Mouse (Mus musculus): ENCODE data around the gene Rnaset2b. TPM values are rescaled to one million over a fixed set of nuclear protein-coding genes. Genes with fewer than 3 reads are reported as not detected.
"Not testable (repeated sequence)": the region's sequence is repeated elsewhere in the genome, so short reads cannot be mapped to it uniquely, and the experiment has no call there.

Rnaset2b gene
- total RNA-seq, 1 experiment from 2014 or later = 429 TPM

DNA sequence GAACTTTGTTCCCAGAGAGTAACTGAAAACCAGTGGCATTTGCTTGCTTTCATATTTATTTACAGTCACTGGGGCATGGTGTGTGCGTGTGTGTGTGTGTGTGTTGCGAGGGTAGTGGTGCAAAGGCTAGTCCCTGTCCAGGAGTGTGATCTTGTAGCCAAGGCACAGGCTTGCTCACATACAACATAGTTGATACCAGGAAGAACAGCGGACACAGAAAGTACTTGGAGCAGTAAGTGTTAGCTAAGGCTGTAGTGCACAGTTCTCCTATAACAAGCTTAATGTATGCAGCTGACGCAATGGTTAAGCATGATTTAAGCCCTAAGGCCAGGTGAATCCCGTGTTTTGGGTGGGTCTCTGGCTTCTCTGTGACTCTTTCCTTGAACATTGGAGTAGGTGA, 8.9 kb downstream of the Rnaset2b start:
- not testable (repeated sequence) for ATAC-seq (replicated peaks; ENCODE audit: low read depth, poor library complexity, severe bottlenecking)

DNA sequence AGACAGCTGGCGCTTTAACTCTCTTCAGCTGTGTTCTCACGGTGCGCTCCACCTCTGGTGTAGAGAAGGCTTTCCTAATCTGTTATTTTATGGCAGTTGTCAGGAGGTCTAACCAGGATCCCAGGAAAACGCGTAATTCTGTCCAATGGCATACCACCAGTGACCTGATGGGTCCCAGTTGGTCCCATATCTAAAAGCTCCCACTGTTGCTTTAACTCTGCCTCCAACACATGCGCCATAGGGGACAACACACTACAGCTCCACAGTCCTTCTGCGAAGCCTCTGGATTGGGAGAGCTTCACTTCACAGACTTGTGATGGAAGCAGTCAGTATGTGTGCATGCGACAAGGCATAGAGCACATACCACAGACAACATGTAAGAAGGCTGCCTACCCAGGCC, 9.7 kb downstream of the Rnaset2b start:
- not testable (repeated sequence) for ATAC-seq (replicated peaks; ENCODE audit: low read depth, poor library complexity, severe bottlenecking)

DNA sequence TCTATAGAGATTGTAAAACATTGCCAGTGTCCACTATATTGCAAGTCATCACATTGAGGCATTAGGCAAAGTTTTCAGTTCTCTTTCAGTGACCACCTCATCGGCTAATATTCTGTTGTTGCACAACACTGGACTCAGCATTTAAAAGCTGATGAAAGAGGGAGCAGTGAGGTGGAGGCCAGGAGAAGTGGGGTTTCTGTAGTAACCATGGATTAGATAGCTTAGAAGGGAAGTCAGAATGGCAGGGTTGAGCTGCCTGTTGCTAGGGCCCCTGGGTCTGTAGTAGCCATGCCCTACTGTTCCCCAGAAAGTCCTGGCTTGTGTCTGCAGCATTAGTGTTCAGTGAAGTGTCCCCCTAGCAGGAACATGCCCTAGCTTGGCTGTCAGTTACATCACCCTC, 15.7 kb downstream of the Rnaset2b start:
- ATAC-seq (replicated peaks; ENCODE audit: low read depth, poor library complexity, severe bottlenecking) = 0 out of 2 replicates have a peak, but pooled peaks have one; percentile 36

DNA sequence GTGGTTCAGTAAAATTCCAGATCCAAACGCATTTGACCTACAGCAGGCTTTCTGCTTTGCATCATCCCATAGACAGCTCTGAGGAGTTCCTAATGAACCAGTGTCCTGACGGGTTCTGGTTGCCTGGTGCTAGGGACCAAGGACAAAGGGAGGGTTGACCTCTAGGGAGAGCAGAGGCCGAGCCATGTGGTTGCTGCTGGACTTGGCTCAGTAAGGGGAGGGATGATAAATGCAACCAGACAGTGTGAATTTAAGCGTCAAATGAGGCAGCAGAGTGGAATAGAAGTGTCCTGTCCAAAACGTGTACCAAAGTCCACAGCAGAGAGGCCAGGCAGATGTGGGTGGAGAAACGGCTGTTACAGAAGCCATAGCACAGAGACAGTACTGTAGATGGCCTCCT, 25.1 kb downstream of the Rnaset2b start:
- ATAC-seq (replicated peaks; ENCODE audit: low read depth, poor library complexity, severe bottlenecking) = not testable (repeated sequence)

DNA sequence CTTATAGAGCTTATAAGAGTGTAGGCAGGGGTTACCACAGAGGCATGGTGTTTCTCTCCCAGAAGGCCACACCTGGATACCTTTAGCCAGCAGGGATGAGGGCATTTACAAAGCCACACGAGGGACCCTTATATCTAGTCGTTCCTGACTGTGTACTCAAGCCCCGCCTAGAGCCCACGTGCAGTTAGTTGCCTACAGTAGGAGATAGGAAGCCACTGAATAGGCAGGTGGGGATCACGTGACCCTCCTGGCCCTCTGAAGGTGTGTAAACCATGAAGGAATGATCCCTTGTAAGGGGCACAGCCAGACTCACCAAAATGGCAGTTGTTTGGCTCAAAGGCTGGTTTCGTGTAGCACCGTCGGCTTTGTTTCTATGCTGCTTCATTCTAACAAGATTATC, 26.4 kb downstream of the Rnaset2b start:
- ATAC-seq (replicated peaks; ENCODE audit: low read depth, poor library complexity, severe bottlenecking) = not testable (repeated sequence)

DNA sequence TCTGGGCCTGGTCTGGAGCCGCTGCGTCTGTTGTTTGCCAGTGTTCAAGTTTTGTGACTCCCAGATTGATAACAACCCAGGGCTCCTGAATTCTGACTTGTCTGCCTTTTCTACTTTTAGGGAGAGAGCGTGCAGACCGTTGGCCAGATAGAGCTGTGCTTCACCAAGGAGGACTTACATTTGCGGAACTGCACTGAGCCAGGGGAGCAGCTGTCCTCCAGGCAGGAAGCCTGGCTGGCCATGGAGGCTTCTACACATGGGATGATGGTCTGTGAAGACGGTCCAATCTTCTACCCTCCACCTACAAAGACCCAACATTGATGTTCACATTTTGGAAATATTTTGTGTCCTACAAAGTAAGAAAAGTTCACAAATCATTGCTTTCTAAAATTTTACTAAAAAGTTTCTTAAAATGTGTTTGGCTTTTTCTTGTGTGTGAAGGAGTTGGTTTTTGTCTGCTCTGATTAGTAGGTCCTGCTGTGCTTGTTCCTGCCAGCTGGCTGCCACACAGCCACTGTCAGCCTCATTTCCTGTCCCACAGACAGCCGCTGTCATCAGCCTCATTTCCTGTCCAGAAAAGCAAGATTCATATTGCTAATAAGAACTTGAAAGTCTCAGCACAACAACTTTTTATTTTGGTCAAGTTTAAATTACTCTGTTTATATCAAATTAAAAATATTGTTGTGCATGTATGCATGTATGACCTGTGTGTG, 27.5 kb downstream of the Rnaset2b start:
- ATAC-seq (replicated peaks; ENCODE audit: low read depth, poor library complexity, severe bottlenecking) = peak; percentile 52; the same call in 1 of the 2 replicates

DNA sequence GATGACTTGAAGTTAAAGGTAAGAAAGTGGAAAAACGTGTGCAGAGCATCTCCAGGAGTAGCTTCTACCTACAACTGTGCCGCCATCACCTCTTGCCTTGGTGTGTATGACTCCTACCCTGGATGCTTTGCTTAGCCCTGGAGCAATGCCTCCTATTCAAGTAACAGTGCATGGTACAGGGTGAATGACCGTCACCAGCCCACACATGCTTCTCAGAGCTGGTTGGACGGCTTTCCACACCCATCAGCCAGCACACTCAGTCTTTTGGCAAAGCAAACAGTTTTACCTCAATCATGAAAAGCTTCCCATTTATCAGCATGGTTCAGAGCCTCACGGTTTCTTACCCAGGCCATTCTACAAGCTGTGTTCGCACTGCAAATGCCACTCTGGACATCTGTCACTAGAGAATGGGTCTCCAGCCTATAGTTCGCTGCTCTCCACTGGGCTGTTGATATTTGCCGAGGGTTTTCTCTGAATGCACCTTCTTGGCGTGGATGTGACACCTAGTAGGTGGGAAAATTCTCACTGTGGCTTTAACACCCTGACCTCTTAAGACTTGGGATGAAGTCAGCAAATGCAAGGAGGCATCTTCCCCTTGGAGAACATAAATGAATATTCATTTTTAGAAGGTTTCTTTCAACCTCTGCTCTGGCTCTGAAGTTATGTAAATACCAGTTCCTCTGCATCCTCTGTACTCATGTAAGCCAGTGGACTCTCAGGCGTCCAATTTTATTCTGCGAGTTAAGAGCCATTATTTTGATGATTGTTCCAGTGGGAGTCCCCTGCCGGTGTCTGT, 31.6 kb downstream of the Rnaset2b start:
- ATAC-seq (replicated peaks; ENCODE audit: low read depth, poor library complexity, severe bottlenecking) = not testable (repeated sequence)

DNA sequence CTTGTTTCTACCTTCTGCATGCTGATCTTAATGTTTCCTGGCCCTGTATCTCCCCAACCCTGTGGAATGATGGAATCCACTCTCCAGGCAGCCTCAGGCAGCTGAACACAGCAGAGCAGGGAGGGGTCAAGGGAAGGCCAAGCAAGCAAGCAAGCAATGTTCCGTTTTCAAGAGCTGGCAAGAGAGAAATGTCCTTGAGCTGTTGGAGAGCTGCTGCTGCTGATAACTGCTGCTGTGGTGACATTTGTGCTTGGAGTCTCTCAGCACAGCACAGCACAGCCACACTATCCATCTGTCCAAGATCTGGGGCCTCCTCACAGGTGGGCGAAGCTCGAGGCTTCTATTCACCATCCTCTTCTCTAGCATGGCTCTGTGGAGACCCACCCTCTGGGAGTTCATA, 33.0 kb downstream of the Rnaset2b start:
- ATAC-seq (replicated peaks; ENCODE audit: low read depth, poor library complexity, severe bottlenecking) = not testable (repeated sequence)

DNA sequence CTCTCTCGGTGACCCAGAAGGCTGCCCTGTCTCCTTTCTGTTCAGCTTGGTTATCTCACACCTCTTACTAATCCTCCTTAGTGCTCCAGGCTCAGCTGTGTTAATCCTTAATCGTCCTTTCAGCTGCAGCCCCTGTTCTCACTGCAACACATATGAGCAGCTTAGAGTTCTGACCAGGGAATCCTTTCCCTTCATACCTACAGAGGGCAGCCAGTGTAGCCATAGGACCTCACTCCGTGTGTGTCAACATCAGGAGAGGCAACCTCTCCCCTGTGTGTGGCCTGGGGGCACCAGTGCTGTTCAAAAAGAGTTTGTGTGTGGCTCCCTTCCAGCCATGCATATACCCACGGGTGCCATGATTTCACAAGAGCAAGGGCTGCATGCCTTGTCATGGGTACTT, 35.2 kb downstream of the Rnaset2b start:
- ATAC-seq (replicated peaks; ENCODE audit: low read depth, poor library complexity, severe bottlenecking) = not testable (repeated sequence)

DNA sequence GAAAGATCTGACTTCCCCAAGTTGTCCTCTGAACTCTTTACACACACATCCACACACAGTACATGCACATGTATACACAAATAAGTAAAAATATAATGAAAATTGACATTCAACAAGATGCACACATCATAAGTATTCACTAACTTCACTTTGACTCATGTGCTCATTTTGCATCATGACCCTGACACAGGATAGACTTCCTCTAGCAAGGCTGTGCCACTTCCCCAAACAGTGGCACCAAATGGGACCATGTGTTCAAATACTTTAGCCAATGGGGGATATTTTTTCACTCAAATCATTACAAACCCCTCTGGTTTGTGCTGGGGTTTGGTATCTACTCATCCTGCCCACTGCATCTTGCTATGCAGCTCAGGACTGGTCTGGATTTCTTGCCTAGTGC, 38.5 kb downstream of the Rnaset2b start:
- ATAC-seq (replicated peaks; ENCODE audit: low read depth, poor library complexity, severe bottlenecking) = not testable (repeated sequence)

DNA sequence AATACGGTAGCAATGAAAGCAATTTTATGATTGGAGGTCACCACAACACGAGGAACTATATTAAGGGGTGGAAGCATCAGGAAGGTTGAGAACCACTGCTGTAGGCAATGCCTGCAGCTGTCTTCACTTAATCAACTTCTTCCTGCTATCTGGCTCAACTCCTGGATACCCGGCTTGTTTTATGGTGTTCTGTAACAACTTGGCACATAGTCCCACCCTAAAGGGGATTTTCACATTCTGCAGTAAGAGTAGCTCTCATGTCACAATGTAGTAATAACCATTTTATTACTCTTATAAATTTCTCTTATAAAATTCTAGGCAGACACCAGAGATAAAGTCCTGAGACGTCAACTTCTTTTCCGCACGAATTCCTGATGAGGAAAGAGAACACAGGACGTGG, 39.0 kb downstream of the Rnaset2b start:
- ATAC-seq (replicated peaks; ENCODE audit: low read depth, poor library complexity, severe bottlenecking) = not testable (repeated sequence)

DNA sequence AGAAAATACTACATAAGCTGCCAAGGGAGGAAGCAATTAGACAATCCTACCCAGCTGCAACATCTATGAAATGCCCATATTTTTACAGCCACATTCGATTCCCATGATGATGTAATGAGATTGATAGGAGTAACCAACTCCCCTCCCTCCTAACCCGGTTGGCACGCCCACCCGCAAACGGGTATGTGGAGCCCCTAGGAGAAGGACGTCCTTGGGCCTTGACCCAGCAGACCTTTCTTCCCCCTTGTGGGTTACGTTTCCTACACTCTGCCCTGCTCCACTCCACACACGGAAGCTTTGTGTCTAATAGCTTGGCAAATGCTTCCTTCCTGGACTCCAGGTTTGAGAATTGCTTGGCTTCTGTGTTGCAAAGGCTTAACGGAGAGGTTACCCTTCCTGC, 39.5 kb downstream of the Rnaset2b start:
- ATAC-seq (replicated peaks; ENCODE audit: low read depth, poor library complexity, severe bottlenecking) = peak; percentile 77

DNA sequence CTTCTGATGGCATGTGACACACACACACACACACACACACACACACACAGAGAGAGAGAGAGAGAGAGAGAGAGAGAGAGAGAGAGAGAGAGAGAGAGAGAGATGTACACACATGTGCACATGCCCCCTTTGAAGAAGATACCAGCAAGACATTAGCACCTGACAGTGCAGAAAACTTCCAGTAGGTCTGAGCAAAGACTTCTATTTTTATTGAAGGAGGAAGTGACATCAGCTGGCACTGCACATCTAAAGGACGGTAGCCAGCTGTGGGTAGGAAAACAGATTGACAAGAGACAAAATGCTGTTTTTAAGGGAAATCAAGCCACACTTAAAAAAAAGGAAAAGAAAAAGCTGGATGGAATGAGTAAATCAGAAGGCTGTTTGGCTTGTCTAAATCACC, 43.8 kb downstream of the Rnaset2b start:
- ATAC-seq (replicated peaks; ENCODE audit: low read depth, poor library complexity, severe bottlenecking) = 0 out of 2 replicates have a peak, but pooled peaks have one; percentile 29

DNA sequence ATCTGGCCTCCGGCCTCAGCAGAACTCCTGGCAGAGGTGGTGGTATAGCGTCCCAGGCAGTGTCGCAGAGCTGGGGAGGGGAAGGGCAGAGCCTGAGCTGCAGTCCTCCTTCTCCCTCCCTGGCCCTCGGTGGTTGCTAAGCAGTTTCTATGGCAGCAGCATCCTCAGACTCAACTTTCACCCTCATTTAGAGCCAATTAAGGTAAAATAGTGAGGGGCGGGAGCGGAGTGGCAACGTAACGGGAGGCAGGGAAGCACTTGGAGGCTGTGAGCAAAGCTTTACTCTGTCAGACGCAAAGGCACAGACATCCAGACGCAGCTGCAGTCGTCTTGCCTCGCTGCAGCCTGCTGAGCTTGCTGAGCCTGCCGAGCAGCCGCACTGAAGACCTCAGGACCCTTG, 54.8 kb downstream of the Rnaset2b start, which contains the start of gene Gm1604a:
Gene Gm1604a (plus strand): TSS at position 312 of the 400 bp plus-strand sequence.
- ATAC-seq (replicated peaks; ENCODE audit: low read depth, poor library complexity, severe bottlenecking) = not testable (repeated sequence)

DNA sequence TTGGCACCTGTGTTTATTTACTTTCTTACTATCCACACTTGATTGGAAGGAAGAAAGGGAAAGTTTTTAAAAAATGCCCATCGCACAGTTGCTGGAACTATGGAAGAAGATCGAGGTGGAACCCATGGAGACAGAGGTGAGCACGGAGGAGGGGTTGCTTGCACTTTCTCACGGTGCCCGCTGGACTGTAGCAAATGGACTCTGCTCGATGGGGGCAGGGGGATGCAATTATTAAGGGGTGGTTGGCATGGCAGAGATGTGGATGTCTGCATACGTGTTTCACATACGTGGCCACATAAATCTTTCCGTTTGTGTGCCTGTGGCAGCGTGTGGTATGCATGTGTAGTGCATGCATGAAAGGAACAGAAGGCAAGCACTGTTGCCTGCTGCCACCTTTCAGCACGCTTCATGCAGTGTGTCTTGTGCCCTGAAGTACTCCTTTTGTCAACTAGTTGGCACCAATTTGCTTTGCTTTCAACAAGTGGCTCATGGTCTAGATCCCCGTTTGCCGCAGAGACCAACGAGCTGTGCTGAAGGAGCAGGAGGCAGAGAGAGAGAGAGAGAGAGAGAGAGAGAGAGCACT, 55.4 kb downstream of the Rnaset2b start:
- not testable (repeated sequence) for ATAC-seq (replicated peaks; ENCODE audit: low read depth, poor library complexity, severe bottlenecking)

DNA sequence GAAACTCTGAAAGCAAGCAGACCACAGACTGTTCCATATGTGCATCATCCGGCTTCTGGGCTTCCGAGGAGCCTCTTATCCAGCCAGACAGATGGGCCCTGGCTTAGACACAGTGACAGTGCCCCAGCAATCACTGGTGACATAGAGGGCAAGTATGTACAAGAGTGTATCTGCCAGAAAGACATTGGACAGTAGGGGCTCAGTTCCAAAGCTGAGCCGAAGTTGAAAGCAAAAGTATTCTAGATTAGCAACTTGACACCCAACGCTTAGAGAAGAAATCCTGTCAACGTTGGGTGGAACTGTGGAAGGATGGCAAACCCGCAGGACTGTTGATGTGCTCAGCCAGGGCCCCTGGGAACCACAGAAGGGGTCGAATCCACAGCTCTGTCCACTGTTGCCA, 59.8 kb downstream of the Rnaset2b start:
- not testable (repeated sequence) for ATAC-seq (replicated peaks; ENCODE audit: low read depth, poor library complexity, severe bottlenecking)

DNA sequence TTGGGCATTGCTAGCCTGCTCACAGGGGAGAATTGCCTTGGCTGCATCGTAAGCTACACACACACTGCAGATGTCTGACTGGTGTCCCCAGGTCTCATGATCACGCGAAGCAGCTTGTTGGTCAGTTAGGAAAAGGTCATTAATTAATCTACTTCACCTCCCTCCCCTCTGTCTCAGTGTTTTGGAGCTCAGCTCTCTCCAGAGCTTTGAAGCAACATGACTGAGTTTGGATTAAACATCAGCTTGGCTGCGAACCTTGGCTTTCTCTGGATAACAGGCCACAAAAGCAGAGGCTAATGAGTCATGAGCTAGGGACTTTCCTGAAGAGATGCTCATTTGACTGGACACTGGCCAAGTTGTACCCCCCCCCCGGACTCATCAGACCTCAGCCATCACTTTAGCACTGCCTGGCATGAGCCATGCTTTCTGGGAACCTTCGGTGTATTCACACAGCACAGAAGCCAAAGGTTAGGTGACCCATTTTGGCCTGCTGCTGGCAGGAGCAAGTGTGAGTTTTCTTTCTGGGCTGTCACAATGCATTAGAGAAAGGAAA, 60.3 kb downstream of the Rnaset2b start:
- not testable (repeated sequence) for ATAC-seq (replicated peaks; ENCODE audit: low read depth, poor library complexity, severe bottlenecking)

DNA sequence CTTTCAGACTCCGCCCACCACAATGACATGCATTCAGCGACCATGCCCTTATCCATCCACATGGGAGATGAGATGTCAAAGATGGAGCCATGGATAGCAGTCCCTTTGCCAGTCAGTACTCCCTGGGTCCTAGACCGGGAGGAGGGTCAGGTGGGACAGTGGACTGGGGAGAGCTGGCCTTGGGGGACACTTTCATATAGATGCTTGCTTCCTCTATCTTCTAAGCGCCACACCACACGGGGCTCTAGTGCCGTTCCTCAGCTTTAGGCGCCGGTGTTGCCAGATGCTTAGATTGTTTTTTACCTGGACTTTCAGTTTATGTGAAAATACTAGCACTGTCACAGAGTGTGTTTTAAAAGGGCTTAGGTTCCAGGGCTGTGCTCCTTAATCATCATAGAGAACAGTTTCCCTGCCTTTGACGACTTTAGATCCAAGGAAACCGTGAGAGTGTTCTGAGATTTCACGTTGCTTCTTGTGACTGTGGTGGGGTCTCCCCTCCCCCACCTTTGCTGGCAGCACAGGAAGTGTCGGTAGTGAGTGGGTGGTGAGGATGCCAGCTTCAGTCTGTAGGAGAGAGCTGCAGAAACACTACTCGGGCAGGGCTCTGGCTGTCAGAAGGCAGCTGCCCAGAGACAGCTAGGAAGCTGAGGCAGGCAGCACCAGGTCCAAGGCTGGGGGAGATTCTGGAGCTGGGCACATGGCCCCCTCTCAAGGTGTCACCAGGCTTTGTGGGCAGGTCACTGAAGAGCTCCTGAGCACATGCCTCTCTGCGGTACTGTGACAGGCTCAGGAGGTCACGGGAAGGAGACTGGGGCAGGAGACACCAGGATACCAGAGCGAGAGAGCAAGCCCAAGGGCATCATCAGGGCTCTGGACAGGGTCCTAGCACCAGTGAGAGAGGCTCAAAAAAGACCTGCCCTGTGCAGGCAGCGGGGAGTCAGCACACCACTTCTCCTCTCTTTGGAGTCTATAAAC, 63.0 kb downstream of the Rnaset2b start:
- peak; percentile 62 for ATAC-seq (replicated peaks; ENCODE audit: low read depth, poor library complexity, severe bottlenecking)
